Mouse (Mus musculus): ENCODE results near the gene Angel2. TPM values are rescaled to one million over a fixed set of nuclear protein-coding genes. Genes with fewer than 3 reads are reported as not detected.

Gene Angel2
- polyA plus RNA-seq, 1 experiment from 2014 or later: 34.6 TPM

DNA sequence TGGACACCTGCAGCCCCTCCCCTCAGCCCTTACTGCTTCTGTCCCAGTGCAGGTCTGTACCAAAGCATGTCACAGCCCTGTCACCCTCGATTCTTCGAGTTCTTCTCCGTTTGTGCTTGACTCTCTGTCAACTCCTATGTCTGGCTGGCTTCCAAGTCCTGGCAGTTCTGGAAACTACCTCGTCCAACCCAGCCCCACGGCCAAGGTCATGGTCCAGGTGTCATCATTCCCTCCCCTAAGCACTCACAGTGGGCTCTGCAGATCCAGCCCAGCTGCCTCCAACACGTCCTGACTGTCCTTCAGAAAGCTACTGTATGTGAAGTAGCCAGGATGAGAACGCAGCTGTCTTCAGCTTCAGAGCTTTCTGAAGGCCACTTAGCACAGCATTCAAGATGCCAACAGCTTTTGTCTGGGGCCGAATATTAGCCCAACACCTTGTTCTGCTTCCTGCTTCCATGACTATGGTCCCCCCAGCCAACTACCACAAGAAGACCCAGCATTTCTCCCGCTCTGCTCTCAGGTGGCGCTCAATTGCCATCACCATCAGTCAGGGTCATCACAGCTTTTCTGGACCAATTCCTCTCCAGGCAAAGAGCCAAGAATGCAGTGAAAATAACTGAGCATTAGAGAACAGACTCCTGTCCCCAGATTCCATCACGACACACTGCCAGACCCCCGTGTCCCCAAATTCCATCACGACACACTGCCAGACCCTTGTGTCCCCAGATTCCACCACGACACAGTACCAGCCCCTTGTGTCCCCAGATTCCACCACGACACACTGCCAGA lies 40.3 kb downstream of the Angel2 start:
- WGBS (ENCODE audit: insufficient replicate concordance): 62% methylated on average over 15 of the region's 15 CpGs
- no peak overlapping the region for H3K9ac ChIP-seq (ENCODE audit: low read depth, low read length)

DNA sequence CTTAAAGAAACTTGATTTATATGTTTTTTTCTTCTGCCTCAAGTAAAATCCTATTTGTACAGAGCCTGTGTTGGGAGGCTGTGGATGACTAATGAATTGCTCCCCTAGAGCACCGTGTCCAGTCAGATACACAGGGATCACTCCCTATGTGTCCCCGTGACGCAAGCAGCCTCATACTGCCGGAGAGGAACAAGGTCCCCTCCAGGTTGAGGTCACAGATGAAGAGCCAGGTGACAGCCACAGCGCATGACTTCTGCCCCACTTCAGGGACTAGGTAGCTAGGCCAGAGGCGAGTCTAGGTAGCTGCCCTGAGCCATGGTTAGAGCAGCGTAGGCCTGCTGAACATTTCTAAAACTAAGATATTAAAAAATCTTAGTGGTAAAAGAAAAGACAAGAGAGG lies 43.1 kb downstream of the Angel2 start:
- H3K4me2 ChIP-seq: no peak overlapping the region
- no peaks in the 10 kb centered on the region for H3K27me3 ChIP-seq (ENCODE audit: control insufficient read depth, insufficient read depth, low read length)
- no peaks in the 10 kb centered on the region for H3K9me3 ChIP-seq (replicated peaks; ENCODE audit: control insufficient read depth, low read length)
- no peak overlapping the region for H3K4me3 ChIP-seq (ENCODE audit: low read depth, low read length)
- 84% methylated on average over 7 of the region's 7 CpGs for WGBS (ENCODE audit: insufficient replicate concordance)
- H3K36me3 ChIP-seq (ENCODE audit: control insufficient read depth, insufficient read depth, low read length): peaks cover 21% of the 10 kb centered on the region
- no peak overlapping the region for H3K9ac ChIP-seq (ENCODE audit: low read depth, low read length)
- no peak overlapping the region for H3K27ac ChIP-seq (ENCODE audit: low read depth, low read length)
- ATAC-seq (replicated peaks; ENCODE audit: insufficient number of reproducible peaks, low FRiP score, low TSS enrichment): no peak
- peaks cover 22% of the 10 kb centered on the region for H3K4me1 ChIP-seq (ENCODE audit: control insufficient read depth, insufficient read depth, low read length)

More for the DNA sequence above, 40.3 kb downstream of the Angel2 start:
- ATAC-seq (replicated peaks; ENCODE audit: insufficient number of reproducible peaks, low FRiP score, low TSS enrichment): no peak
- Histone ChIP-seq H3K9me3 (replicated peaks; ENCODE audit: control insufficient read depth, low read length) (no peaks in the 10 kb centered on the region), H3K4me3 (ENCODE audit: low read depth, low read length) (no peak overlapping the region), H3K27ac (ENCODE audit: low read depth, low read length) (peak overlapping the region; percentile 64), H3K36me3 (ENCODE audit: control insufficient read depth, insufficient read depth, low read length) (peaks cover 11% of the 10 kb centered on the region), H3K27me3 (ENCODE audit: control insufficient read depth, insufficient read depth, low read length) (no peaks in the 10 kb centered on the region), H3K4me2 (no peak overlapping the region), H3K4me1 (ENCODE audit: control insufficient read depth, insufficient read depth, low read length) (peaks cover 11% of the 10 kb centered on the region)

DNA sequence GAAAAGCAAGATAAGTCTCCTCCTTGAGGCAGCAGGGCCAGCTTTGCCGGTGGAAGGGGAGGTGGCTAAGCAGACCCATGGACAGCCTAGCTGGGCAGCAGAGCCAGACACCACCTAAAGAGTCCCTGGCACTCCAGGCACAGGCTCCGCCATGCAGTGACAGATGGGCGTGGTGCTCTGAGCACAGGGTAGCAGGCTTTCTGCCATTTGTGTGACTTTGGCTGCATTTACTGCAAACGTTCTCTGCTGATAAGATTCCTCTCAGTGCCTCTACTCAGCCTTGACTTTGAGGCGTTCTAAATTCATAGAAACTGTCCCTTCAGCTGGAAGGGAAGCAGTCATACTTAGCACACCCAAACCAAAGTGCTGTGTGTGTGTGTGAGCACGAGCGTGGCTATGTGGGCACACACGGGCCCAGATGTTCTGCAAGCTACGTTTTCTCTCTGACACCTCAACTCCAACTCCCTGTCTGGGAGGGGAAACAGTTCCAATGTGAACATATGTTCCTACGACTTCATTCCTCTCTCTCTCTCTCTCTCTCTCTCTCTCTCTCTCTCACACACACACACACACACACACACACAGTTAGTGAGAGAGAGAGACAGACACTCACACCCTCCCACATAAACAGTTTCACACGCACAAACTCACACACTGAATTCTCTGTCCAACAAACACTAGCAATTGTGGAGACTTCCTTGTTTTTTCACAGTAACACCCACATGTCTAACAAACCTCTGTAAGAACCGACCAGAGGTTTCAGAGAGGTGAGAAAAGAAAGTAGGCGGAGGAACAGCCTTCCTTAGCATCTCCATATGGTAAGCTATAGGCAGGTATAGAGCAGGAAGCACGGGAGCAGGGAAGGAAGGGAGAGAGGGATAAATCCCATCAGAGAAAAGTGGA lies 47.0 kb downstream of the Angel2 start:
- no peak overlapping the region for H3K4me2 ChIP-seq
- peak overlapping the region; percentile 43; the same call in 1 of the 2 replicates for H3K9ac ChIP-seq (ENCODE audit: low read depth, low read length)
- no peak overlapping the region for H3K4me3 ChIP-seq (ENCODE audit: low read depth, low read length)
- H3K9me3 ChIP-seq (replicated peaks; ENCODE audit: control insufficient read depth, low read length): no peaks in the 10 kb centered on the region
- H3K27ac ChIP-seq (ENCODE audit: low read depth, low read length): peak overlapping the region; percentile 70
- H3K27me3 ChIP-seq (ENCODE audit: control insufficient read depth, insufficient read depth, low read length): no peaks in the 10 kb centered on the region
- 70% methylated on average over 14 of the region's 14 CpGs for WGBS (ENCODE audit: insufficient replicate concordance)
- peaks cover 32% of the 10 kb centered on the region for H3K36me3 ChIP-seq (ENCODE audit: control insufficient read depth, insufficient read depth, low read length)
- no peak for ATAC-seq (replicated peaks; ENCODE audit: insufficient number of reproducible peaks, low FRiP score, low TSS enrichment)
- H3K4me1 ChIP-seq (ENCODE audit: control insufficient read depth, insufficient read depth, low read length): peaks cover 45% of the 10 kb centered on the region

DNA sequence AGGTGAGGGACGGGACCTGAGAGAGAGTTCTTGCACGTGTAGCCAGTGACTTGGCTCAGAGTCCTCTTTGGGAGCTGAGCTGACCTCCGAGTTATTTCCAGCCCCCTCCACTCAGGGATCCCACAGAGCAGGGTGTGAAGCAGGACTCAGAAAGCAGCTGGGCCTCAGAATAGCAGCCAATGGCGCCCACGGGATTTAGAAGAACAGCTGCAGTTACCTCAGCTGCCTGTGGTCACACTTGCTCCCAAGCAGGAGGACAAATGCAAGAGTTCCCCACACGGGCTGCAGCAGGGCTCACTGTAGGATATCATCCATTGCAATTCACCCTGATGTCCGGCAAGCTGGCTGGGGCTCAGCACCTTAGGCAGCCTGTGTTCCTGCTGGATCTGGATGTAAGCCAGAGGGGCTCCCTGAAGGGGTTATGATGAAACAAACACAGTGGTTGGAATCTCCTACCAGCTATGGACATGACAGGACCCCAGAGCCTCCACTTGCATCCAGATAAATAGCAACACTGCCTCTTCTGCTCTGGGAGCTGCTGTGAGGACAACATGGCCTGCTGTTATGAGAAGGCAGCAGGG lies 47.8 kb downstream of the Angel2 start:
- peak overlapping the region; percentile 21 for H3K4me2 ChIP-seq

DNA sequence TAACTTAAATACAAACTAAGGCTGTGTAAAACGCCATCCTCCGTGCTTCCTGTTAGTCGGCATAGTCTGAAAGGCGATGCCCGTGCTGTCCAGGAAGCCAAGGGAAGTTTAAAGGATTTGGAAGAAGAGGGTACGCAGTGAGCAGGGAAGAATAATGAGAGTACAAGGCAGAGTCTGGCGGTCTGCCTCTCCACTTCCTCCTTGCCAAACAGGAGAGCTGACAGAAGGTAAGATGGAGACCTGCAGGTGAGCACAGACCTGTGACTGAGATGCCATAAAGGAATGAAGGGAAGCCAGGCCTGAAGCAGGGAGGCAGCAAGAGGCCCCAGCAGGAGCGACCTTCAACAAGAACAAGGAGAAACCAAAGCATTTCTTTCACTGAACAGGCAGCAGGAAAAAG lies 49.3 kb downstream of the Angel2 start:
- Histone ChIP-seq H3K4me1 (ENCODE audit: control insufficient read depth, insufficient read depth, low read length) (peaks cover 58% of the 10 kb centered on the region), H3K36me3 (ENCODE audit: control insufficient read depth, insufficient read depth, low read length) (peaks cover 25% of the 10 kb centered on the region), H3K4me2 (no peak overlapping the region), H3K9ac (ENCODE audit: low read depth, low read length) (peak overlapping the region; percentile 46; the same call in 1 of the 2 replicates), H3K27me3 (ENCODE audit: control insufficient read depth, insufficient read depth, low read length) (no peaks in the 10 kb centered on the region), H3K27ac (ENCODE audit: low read depth, low read length) (no peak overlapping the region; the same call in 1 of the 2 replicates), H3K9me3 (replicated peaks; ENCODE audit: control insufficient read depth, low read length) (no peaks in the 10 kb centered on the region), H3K4me3 (ENCODE audit: low read depth, low read length) (no peak overlapping the region)
- WGBS (ENCODE audit: insufficient replicate concordance): 90% methylated on average over 8 of the region's 8 CpGs
- no peak for ATAC-seq (replicated peaks; ENCODE audit: insufficient number of reproducible peaks, low FRiP score, low TSS enrichment)

More for the DNA sequence above, 47.8 kb downstream of the Angel2 start:
- Histone ChIP-seq H3K36me3 (ENCODE audit: control insufficient read depth, insufficient read depth, low read length) (peaks cover 32% of the 10 kb centered on the region), H3K4me3 (ENCODE audit: low read depth, low read length) (no peak overlapping the region), H3K9ac (ENCODE audit: low read depth, low read length) (peak overlapping the region; percentile 43; the same call in 1 of the 2 replicates), H3K4me1 (ENCODE audit: control insufficient read depth, insufficient read depth, low read length) (peaks cover 52% of the 10 kb centered on the region), H3K27me3 (ENCODE audit: control insufficient read depth, insufficient read depth, low read length) (no peaks in the 10 kb centered on the region), H3K9me3 (replicated peaks; ENCODE audit: control insufficient read depth, low read length) (no peaks in the 10 kb centered on the region), H3K27ac (ENCODE audit: low read depth, low read length) (peak overlapping the region; percentile 70)
- ATAC-seq (replicated peaks; ENCODE audit: insufficient number of reproducible peaks, low FRiP score, low TSS enrichment): no peak; the same call in 1 of the 2 replicates
- 35% methylated on average over 7 of the region's 7 CpGs for WGBS (ENCODE audit: insufficient replicate concordance)

DNA sequence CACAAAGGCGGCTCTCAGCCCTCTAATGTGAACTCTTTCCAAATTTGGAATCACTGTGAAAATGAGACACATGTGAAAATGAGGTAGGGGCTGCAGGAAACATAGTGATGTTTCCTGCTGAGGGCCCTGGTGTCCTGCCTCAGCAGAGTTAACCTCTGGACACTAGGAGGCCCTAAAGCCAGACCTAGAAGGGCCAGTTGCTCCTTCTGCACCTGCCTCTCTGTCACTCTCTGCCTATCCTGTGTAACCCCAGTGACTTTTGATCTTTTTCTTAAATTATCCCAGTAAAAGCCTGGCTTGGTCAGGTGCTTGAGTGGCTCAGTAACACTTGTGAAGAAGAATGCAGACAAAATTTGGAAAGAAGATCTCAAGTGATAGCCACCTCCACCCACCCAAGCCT lies 49.9 kb downstream of the Angel2 start:
- Histone ChIP-seq H3K4me1 (ENCODE audit: control insufficient read depth, insufficient read depth, low read length) (peaks cover 58% of the 10 kb centered on the region), H3K4me3 (ENCODE audit: low read depth, low read length) (no peak overlapping the region), H3K9ac (ENCODE audit: low read depth, low read length) (peak overlapping the region; percentile 46; the same call in 1 of the 2 replicates), H3K27ac (ENCODE audit: low read depth, low read length) (no peak overlapping the region), H3K4me2 (no peak overlapping the region), H3K36me3 (ENCODE audit: control insufficient read depth, insufficient read depth, low read length) (peaks cover 25% of the 10 kb centered on the region), H3K9me3 (replicated peaks; ENCODE audit: control insufficient read depth, low read length) (no peaks in the 10 kb centered on the region), H3K27me3 (ENCODE audit: control insufficient read depth, insufficient read depth, low read length) (no peaks in the 10 kb centered on the region)
- WGBS (ENCODE audit: insufficient replicate concordance): 52% methylated on average over 1 of the region's 1 CpGs
- no peak for ATAC-seq (replicated peaks; ENCODE audit: insufficient number of reproducible peaks, low FRiP score, low TSS enrichment)

DNA sequence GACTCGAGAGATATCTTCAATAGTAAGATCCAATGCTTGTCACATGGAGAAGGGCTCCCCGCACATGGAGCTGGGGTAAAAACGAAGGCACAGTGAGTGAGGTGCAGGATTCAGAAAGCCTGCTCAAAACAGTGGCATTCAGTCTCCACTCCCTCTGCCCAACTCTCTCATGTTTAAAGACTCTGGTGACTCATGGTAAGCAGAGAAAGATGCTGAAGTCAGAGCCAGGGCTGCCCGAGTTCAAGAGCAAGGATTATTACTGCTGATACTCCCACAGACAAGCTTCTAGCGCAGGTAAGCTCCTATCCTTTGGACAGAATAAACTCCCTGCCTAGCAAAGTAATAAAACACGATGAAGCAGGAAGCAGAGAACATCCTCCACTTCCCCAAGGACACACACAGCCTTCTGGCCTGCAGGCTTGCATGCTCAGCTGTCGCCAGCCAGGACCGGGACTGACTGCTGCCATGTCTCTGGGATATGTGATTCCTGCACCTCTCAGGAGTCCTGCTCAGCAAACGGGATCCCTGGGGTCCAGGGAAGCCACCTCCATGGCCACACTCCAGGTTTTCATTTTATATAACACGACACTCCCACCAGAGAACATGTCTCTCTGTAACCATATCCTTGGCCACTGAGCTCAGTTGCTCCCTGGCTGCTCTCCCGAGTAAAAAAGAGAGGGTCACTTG lies 52.1 kb downstream of the Angel2 start:
- Histone ChIP-seq H3K9me3 (replicated peaks; ENCODE audit: control insufficient read depth, low read length) (no peaks in the 10 kb centered on the region), H3K4me2 (peak overlapping the region; percentile 95), H3K36me3 (ENCODE audit: control insufficient read depth, insufficient read depth, low read length) (peaks cover 11% of the 10 kb centered on the region), H3K27me3 (ENCODE audit: control insufficient read depth, insufficient read depth, low read length) (no peaks in the 10 kb centered on the region), H3K4me3 (ENCODE audit: low read depth, low read length) (peak overlapping the region; percentile 79), H3K9ac (ENCODE audit: low read depth, low read length) (peak overlapping the region; percentile 96), H3K4me1 (ENCODE audit: control insufficient read depth, insufficient read depth, low read length) (peaks cover 57% of the 10 kb centered on the region), H3K27ac (ENCODE audit: low read depth, low read length) (peak overlapping the region; percentile 51)
- 31% methylated on average over 11 of the region's 11 CpGs for WGBS (ENCODE audit: insufficient replicate concordance)
- no peak for ATAC-seq (replicated peaks; ENCODE audit: insufficient number of reproducible peaks, low FRiP score, low TSS enrichment)

DNA sequence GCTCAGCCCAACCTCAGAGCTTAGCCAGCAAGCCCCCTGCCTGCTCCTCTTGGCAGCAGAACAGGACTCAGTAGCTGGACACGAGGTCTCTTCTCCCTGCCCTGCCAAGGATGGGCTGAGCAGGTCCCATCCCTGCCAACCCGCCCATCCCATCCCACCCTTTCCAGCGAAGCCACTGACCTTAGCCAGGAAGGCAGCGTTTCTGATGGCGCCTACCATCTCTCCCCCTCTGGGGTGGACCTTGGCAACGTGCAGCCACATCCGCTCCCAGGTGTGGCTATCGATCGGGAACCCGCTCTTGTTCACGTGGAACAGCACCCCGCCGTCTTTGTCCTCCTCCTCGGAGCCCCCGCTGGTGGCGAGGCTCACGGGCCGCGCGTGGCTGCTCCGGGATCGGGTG lies 53.1 kb downstream of the Angel2 start:
- Histone ChIP-seq H3K9ac (ENCODE audit: low read depth, low read length) (peak overlapping the region; percentile 96), H3K4me3 (ENCODE audit: low read depth, low read length) (peak overlapping the region; percentile 79), H3K9me3 (replicated peaks; ENCODE audit: control insufficient read depth, low read length) (no peaks in the 10 kb centered on the region), H3K4me2 (peak overlapping the region; percentile 95), H3K4me1 (ENCODE audit: control insufficient read depth, insufficient read depth, low read length) (peaks cover 51% of the 10 kb centered on the region), H3K36me3 (ENCODE audit: control insufficient read depth, insufficient read depth, low read length) (peaks cover 11% of the 10 kb centered on the region), H3K27ac (ENCODE audit: low read depth, low read length) (peak overlapping the region; percentile 95), H3K27me3 (ENCODE audit: control insufficient read depth, insufficient read depth, low read length) (no peaks in the 10 kb centered on the region)
- WGBS (ENCODE audit: insufficient replicate concordance): under 1% methylated on average over 22 of the region's 22 CpGs
- no peak for ATAC-seq (replicated peaks; ENCODE audit: insufficient number of reproducible peaks, low FRiP score, low TSS enrichment)
